Mouse (Mus musculus): Measurements from ENCODE around the gene Map3k5.
"Not testable (repeated sequence)": the region's sequence is repeated elsewhere in the genome, so short reads cannot be mapped to it uniquely, and the experiment has no call there.

Gene Map3k5

GRCm38 (mm10) chr10:19968445-19968844 is 34.2 kb downstream of the Map3k5 start:
- DNase-seq = no peak

GRCm38 (mm10) chr10:19969831-19970460 is 35.7 kb downstream of the Map3k5 start:
- DNase-seq = no peak

- DNase-seq = not testable (repeated sequence)
These were observed 37.2 kb downstream of the Map3k5 start for GRCm38 (mm10) chr10:19971491-19971890.

GRCm38 (mm10) chr10:19973321-19974108 is 39.2 kb downstream of the Map3k5 start:
- no peak for DNase-seq

DNA sequence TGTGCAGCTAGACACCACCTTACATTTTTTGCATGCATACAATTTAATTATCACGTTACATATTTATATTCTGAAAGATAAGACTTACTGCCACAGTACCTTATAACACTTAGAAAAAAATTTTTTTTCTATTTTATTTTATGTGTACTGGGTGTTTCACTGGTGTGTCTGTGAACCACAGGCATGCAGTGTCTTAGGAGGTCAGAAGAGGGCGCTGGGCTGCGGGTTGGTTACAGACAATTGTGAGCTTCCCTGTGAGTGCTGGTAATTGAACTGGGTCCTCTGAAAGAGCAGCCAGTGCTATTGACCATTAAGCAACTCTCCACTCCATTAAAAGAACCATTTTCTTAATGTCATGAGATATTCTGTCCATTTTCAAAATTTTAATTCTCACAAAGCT is 43.3 kb downstream of the Map3k5 start:
- no peak for DNase-seq

- DNase-seq = no peak
These were observed 44.5 kb downstream of the Map3k5 start for GRCm38 (mm10) chr10:19978662-19979199.

- no peak for DNase-seq
These were observed 53.5 kb downstream of the Map3k5 start for GRCm38 (mm10) chr10:19987736-19988135.

GRCm38 (mm10) chr10:19989986-19990385 is 55.7 kb downstream of the Map3k5 start:
- DNase-seq = no peak

DNA sequence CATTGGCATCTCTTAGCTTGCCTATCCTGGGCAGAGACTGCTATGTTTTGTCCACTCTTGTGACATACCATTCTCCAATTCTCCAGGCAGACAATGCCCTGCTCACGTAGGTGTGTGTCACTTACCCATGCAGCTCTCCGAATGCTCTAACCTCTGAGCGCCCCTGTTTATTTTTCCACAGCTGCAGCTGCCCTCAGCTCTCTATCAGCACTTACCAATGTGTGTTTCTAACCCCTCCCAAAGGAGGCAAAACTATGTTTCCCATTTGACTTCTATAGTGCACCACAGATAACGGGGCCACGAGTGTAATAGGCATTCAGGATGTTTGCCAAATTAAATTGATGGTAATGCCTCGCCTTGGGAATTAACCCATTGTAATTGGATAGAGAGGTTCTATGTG is 56.4 kb downstream of the Map3k5 start:
- DNase-seq = no peak

GRCm38 (mm10) chr10:19991237-19991865 is 57.1 kb downstream of the Map3k5 start:
- DNase-seq = no peak

DNA sequence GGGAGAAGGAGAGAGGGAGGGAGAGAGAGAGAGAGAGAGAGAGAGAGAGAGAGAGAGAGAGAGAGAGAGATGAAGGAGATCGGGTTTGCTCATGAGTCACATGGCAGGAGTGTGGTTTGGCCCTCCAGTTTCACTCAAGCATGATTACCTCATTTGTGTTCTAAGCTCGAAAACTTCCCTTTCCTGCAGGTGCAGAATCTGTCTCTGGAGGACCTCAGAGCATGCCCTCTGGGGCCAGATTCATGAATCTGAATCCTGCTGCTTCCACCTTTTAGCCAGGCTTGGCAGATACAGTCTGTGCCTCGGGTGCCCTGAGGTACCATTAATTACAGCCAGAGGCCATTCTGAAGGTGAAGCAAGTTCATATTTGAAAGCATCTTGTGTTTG is 57.6 kb downstream of the Map3k5 start:
- DNase-seq = no peak

- peak in 1 of 2 experiments; percentile 41 for DNase-seq
These were observed 60.5 kb downstream of the Map3k5 start for GRCm38 (mm10) chr10:19994469-19995450.

DNA sequence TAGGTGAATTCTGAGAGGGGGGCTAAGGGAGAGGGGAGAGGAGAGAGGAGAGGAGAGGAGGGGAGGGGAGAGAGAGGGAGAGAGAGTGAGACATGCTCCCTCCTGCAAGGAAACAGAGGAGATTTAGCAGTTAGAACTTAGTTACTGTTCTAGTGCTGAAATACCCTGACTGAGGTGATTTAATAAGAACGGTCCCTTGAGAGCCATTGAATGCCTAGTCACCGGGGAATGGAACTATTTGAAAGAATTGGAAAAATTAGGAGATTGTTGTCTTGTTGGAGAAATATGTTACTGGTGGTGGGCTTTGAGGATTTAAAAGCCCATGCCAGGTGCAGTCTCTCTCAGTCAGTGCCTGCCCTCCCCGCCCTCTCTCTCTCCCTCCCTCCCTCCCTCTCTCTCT is 61.9 kb downstream of the Map3k5 start:
- no peak for DNase-seq

DNA sequence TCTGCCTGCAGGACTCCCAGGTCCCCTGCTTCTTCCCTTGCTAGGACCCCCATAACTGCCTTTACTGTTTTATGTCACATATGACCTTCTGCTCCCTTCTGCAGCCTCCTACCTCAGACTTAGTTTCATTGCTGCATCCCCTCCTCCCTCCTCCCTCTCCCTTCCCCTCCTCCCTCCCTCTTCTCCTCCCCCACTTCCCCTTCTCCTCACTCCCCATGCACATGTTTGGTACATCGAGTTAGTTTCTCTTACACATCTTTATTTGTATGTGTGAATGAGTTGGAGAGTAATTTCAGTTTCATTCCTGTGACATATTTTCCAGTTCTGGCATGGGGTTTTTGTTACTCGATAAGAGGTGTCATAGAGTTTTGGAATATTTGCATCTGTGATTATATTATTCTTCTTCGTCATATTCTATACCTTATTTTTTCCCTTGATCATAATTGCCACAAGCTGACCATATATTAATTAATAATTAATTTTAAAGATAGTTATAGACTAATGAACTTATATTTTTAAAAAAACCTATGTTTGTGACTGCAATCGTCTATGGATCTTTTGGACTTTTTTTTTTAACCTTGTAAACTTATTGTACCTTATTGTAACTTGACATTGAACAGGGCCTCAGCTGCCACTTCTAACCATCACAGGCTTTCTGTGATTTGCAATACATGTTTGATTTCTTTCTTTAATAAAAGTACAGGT is 65.6 kb downstream of the Map3k5 start:
- DNase-seq = no peak

- no peak for DNase-seq
These were observed 66.1 kb downstream of the Map3k5 start for GRCm38 (mm10) chr10:20000408-20000770.

- no peak for DNase-seq
These were observed 67.7 kb downstream of the Map3k5 start for GRCm38 (mm10) chr10:20001990-20002389.

DNA sequence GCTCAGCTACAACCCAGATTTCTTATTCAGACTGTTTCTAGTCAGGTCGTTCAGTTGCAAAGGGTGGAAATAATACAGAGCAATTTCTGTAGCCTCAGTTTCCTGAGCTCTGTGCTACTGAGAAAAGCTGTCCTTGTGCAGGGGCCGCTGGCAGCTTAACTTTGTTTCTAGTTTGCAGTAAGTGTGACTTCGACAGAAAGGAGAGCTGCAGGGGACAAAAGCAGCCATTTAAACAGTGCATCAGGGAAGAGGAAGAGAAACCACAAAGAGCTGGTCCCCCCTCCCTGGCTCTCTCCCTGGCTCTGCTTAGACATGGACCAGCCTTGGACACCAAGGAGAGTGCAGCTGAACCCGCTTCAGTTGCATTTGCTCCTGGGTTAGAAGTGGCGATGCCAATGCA is 68.7 kb downstream of the Map3k5 start:
- DNase-seq = no peak

DNA sequence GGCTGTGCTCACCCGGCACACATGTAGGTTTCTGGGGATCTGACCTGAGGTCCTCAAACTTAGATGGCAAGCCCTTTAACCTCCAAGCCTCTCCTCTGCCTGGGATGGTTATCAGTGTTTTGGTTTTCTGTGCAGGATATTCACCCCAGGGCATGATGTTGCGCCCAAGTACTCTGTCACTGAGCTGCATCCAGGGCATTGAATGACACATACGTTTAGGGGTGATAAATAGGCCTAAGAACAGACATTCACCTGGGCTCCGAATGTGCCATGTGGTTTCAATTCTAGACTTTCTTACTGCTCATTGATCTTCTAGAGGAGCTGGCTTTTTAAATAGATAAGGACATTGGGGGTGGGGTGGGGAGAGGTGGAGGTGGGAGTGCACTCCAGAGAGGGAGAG is 70.5 kb downstream of the Map3k5 start:
- no peak for DNase-seq

DNA sequence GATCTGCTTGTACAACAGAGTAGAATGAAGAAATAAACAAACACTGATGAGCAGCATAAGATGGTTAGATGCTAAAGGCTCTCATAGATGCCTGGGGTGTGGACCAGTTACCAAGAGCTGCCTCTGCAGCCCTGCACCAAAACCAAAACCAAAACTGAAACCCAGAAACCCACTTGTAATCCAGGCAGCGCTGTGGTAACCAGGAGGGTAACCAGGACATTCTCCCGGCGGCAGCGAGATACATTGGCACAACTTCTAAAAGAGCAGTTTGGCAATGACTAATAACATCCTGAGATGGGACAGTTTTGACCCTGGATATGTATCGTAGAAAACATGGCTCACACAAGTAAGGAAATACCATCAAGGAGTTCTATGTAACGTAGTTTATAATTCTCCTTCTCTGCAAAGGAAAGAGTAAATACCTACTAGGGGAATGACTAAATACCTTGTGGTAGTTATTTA is 71.2 kb downstream of the Map3k5 start:
- no peak for DNase-seq

GRCm38 (mm10) chr10:20006333-20007093 is 72.2 kb downstream of the Map3k5 start:
- DNase-seq = peak; percentile 41 to 45

GRCm38 (mm10) chr10:20009310-20009709 is 75.0 kb downstream of the Map3k5 start:
- no peak for DNase-seq
